Mouse (Mus musculus): Measurements from ENCODE around the gene Prkn. TPM values are rescaled to one million over a fixed set of nuclear protein-coding genes. Genes with fewer than 3 reads are reported as not detected.

Prkn gene
- total and polyA plus RNA-seq, 3 experiments, result 0.39 to 0.50 TPM; not detected in 1

- Histone ChIP-seq H3K9me3 (replicated peaks; ENCODE audit: insufficient read depth, low read length) (no peaks in the 10 kb centered on the region), H3K4me1 (ENCODE audit: control insufficient read depth in 1 of 2, insufficient read depth in 2 of 2, low read length in 2 of 2) (peaks cover 0 to 9% of the 10 kb centered on the region in 2 experiments; a peak in 1 of 4 replicates), H3K9ac (ENCODE audit: control insufficient read depth, low read depth, low read length, poor library complexity, severe bottlenecking) (no peak overlapping the region), H3K36me3 (ENCODE audit: control insufficient read depth in 1 of 2, insufficient read depth in 2 of 2, low read length in 2 of 2) (peaks cover 0 to 3% of the 10 kb centered on the region in 2 experiments; a peak in 1 of 4 replicates), H3K27ac (ENCODE audit: control insufficient read depth, low read depth, low read length) (no peak overlapping the region), H3K4me3 (ENCODE audit: control insufficient read depth in 1 of 2, insufficient read depth in 1 of 2, low read depth in 2 of 2, low read length in 2 of 2) (no peak overlapping the region), H3K27me3 (ENCODE audit: control insufficient read depth in 1 of 2, insufficient read depth in 2 of 2, low read length in 2 of 2) (no peaks in the 10 kb centered on the region), H3K79me2 (ENCODE audit: control insufficient read depth, insufficient read depth, low read length, poor library complexity) (no peaks in the 10 kb centered on the region)
- TF ChIP-seq ZC3H11A (IDR thresholded peaks at IDR 0.05; ENCODE audit: low read depth, low read length) (no peak), MYB (IDR thresholded peaks at IDR 0.05; ENCODE audit: low read depth, low read length) (no peak), USF2 (IDR thresholded peaks at IDR 0.05; ENCODE audit: borderline replicate concordance in 1 of 2, insufficient read depth in 1 of 2, low read depth in 1 of 2, low read length in 2 of 2) (no peak), ZMIZ1 (IDR thresholded peaks at IDR 0.05; ENCODE audit: low read depth, low read length) (no peak), TCF12 (IDR thresholded peaks at IDR 0.05; ENCODE audit: low read depth, low read length) (no peak), ETS1 (IDR thresholded peaks at IDR 0.05; ENCODE audit: low read depth, low read length) (no peak), TBP (IDR thresholded peaks at IDR 0.05; ENCODE audit: low read depth, low read length) (no peak), MAFK (IDR thresholded peaks at IDR 0.05; ENCODE audit: borderline replicate concordance, low read depth, low read length) (no peak), POLR2AphosphoS2 (IDR thresholded peaks at IDR 0.05; ENCODE audit: low read length) (no peak), ZKSCAN1 (IDR thresholded peaks at IDR 0.05; ENCODE audit: low read depth, low read length) (no peak), MEF2A (IDR thresholded peaks at IDR 0.05; ENCODE audit: extremely low read depth, insufficient replicate concordance, low read depth, low read length, poor library complexity, severe bottlenecking) (no peak), NRF1 (IDR thresholded peaks at IDR 0.05; ENCODE audit: insufficient read depth, low read depth, low read length, poor library complexity, severe bottlenecking) (no peak), MYC (IDR thresholded peaks at IDR 0.05; ENCODE audit: low read depth, low read length) (no peak), GABPA (IDR thresholded peaks at IDR 0.05; ENCODE audit: low read depth, low read length) (no peak)
- DNase-seq (ENCODE audit: low read depth, low spot score), result no peak
Observed at GRCm38 (mm10) chr17:11837121-11837520, 996.9 kb downstream of the Prkn start.

DNA sequence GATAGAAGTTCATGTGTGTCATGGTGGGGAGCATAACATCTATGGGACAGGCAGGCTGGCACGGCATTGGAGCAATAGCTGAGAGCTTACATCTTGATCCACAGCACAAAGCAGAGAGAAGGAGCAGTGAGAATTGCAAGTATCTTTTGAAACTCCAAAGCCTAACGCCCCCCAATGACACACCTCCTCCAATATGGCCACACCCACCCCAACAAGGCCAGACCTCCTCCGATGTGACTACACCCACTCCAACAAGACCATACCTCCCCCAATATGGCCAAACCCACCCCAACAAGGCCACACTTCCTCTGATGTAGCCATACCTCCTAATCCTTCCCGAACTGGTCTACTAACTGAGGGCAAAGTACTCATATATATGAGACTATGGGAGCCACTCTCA is 1004.3 kb downstream of the Prkn start:
- peaks cover 0 to 15% of the 10 kb centered on the region in 2 experiments; a peak in 2 of 4 replicates for H3K36me3 ChIP-seq (ENCODE audit: control insufficient read depth in 1 of 2, insufficient read depth in 2 of 2, low read length in 2 of 2)
- no peak overlapping the region for H3K4me3 ChIP-seq (ENCODE audit: control insufficient read depth in 1 of 2, insufficient read depth in 1 of 2, low read depth in 2 of 2, low read length in 2 of 2)
- no peak overlapping the region for H3K9ac ChIP-seq (ENCODE audit: control insufficient read depth, low read depth, low read length, poor library complexity, severe bottlenecking)
- peak overlapping the region; percentile 37 for H3K27ac ChIP-seq (ENCODE audit: control insufficient read depth, low read depth, low read length)
- no peak for TF ChIP-seq MYC (IDR thresholded peaks at IDR 0.05; ENCODE audit: low read depth, low read length)
- TF ChIP-seq ELF1 (IDR thresholded peaks at IDR 0.05; ENCODE audit: low read depth, low read length), result no peak
- TF ChIP-seq CHD1 (IDR thresholded peaks at IDR 0.05; ENCODE audit: low read depth, low read length), result no peak
- TF ChIP-seq MAZ (IDR thresholded peaks at IDR 0.05; ENCODE audit: low read depth, low read length), result no peak
- no peak for TF ChIP-seq GABPA (IDR thresholded peaks at IDR 0.05; ENCODE audit: low read depth, low read length)
- TF ChIP-seq RAD21 (IDR thresholded peaks at IDR 0.05; ENCODE audit: low read depth, low read length), result no peak
- no peak for TF ChIP-seq TAL1 (IDR thresholded peaks at IDR 0.05; ENCODE audit: low read length)
- H3K4me1 ChIP-seq (ENCODE audit: control insufficient read depth in 1 of 2, insufficient read depth in 2 of 2, low read length in 2 of 2), result peaks cover 4 to 19% of the 10 kb centered on the region in 2 experiments; a peak in 2 of 4 replicates
- H3K9me3 ChIP-seq (replicated peaks; ENCODE audit: insufficient read depth, low read length), result no peaks in the 10 kb centered on the region
- DNase-seq (ENCODE audit: low read depth, low spot score), result peak; percentile 9
- no peaks in the 10 kb centered on the region for H3K79me2 ChIP-seq (ENCODE audit: control insufficient read depth, insufficient read depth, low read length, poor library complexity)
- H3K27me3 ChIP-seq (ENCODE audit: control insufficient read depth in 1 of 2, insufficient read depth in 2 of 2, low read length in 2 of 2), result no peaks in the 10 kb centered on the region

Data from MEL (cell line).